Mouse (Mus musculus): Measurements from ENCODE around the gene Anp32e.
"Not testable (repeated sequence)": the region's sequence is repeated elsewhere in the genome, so short reads cannot be mapped to it uniquely, and the experiment has no call there.

Gene Anp32e

DNA sequence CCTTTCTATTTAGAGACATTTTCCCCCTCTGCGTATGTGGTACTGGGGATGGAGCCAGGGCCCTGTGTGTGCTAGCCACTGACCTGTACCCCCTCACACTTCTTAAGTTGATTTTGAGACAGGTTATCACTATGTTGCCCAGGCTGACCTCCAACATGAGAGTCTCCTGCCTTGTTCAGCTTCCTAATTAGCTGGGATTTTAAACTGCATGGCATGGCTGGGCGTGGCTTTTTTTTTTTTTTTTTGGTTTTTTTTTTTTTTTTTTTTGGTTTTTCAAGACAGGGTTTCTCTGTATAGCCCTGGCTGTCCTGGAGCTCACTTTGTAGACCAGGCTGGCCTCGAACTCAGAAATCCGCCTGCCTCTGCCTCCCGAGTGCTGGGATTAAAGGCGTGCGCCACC is 48.5 kb downstream of the Anp32e start:
- not testable (repeated sequence) for DNase-seq

DNA sequence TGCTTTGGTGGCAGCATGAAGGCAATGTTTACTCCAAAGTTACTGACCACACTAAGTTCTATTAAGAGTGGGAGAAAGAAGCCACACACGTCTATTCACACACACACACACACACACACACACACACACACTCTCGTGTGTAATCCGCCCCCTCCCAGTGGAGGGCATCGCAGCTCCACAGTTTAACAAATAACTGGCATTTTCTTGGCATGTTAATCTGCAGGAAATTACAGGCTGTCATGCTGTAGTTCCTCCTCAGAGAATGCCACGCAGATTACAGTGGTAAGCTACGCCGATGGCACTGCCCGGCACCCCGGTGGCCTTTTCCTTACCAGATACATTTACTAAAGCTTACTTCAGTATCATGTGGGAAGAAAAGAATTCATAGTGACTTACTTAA is 49.2 kb downstream of the Anp32e start:
- peak in 1 of 2 experiments; percentile 26 for DNase-seq

DNA sequence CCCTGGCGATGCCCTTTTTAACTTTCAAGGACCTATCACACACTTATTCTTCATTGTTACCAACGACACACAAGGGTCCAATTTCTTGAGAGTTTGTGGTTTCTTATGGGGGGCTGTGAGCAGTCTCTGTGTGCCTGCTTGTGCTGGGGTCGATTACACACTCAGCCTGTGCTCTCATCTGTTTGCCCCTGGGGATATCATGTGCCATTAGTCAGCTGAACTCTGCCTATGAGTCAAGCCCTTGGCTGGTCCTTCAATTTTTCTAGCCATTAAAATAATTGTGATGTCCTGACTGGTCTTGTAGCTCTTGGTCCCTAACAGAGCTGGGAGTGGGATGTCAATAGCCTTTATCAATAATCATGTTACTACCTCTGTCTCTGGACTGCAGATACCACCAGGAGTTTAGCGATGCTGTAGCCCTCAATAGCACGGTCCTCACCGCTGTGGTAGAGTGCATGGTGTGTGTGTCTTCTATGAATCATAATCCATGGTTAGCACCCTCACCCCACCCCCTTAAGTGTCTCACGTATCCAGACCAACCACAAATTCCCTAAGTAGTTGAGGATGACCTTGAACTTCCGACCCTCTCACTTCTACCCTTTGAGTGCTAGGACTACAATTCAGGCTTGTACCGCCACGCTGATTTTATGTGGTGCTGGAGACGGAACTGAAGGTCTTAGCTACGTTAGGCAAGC is 51.4 kb downstream of the Anp32e start:
- no peak for DNase-seq

DNA sequence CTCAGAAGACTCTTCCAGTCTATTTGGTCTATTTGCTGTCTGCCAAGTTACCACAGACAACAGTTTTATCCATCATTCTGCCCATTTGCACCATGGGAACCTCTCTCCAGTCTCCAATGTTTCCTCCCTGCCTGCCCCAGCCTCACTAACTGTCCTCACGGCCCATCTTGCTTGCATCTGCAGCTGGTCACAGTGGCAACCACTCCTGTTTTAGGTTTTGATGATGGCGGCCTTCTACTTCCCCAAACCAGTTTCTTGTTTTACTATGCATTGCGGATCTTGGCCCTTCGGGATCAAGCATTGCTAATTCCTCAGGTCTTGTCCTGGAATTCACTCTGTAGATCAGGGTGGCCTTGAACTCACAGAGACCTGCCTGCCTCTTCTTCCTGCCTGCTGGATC is 53.1 kb downstream of the Anp32e start:
- no peak for DNase-seq

DNA sequence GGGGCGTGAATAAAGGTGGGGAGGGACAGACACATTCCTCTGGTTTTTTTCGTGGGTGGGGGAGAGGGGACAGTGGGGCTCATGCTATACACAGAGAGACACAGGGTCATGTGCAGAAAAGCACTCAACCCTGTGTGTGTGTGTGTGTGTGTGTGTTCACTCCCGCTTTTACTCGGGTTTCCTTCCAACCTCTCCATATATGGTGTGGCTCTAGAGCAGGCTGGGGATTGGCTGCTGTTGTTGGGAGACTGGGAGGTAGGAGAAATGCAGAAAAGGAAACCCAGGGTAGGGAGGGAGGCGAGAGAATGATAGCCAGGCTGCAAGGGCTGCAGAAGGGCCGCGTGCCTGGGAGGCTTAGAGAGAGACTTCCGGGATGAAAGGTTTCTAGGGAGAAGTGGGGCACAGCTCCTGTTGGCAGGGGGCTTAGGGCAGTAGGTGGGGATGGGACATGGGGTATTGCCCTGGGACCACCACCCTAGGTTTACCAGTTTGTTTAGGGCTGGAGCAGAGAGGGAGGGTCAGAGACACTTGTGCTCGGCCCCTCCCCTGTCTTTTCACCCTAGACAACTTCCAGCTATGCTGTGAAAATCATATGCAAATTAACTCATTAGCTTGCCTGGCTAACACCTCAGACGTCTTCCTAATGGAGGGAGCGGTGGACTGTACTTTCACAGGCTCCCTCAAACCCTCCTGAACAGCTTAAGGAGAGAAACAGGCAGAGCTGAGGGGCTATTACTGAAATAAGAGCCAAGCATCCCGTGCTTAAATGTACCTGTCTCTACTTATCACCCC is 56.4 kb downstream of the Anp32e start:
- peak; percentile 57 to 78 for DNase-seq

DNA sequence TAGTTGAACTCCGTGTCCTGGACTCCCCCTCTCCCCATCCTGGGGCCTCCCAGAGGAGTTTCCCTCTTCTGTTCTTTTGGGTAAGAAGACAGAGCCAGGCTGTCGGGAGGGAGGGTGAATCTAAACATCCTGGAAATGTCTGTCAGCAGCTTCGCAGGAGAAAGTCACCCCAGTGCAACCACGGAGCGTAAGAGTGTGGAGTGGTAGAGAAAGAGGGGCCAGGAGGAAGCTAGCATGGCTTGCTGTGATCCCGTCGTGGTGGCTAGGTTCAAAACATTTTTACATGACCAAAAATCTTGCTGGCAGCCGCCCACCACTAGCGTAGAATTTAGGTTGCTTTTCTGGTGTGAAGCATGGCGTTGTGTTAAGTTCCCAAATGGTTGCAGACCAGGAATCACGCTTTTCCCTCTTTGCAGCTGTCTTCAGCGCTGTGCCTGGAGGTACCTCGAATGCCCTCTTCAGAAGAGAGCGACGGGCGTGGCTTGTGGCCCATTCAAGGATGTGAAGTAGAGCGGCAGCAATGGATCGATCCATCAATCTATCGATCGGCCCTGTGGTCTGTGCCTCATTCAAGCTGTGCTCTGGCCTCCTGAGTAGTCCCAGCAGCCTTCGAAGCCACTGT is 57.1 kb downstream of the Anp32e start:
- peak; percentile 25 to 55 for DNase-seq

DNA sequence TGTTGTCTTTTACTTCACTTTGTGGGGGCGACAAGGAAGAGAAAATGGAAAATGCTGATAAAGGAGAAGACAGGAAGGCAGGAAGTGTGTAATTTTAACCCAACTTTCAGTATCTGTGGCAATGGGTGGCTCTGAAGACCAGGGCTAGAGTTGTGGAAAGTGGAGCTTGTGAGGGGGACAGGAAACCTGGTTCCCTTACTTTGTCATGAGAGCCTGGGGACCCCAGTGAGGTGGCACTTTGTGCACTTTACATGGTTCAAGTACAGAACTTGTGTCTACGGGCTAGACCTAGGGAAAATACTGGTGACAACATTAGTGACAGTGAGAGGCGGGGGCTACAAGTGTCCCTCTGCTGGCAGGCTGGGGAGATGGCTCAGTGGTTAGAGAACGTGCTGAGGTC is 57.9 kb downstream of the Anp32e start:
- no peak for DNase-seq

DNA sequence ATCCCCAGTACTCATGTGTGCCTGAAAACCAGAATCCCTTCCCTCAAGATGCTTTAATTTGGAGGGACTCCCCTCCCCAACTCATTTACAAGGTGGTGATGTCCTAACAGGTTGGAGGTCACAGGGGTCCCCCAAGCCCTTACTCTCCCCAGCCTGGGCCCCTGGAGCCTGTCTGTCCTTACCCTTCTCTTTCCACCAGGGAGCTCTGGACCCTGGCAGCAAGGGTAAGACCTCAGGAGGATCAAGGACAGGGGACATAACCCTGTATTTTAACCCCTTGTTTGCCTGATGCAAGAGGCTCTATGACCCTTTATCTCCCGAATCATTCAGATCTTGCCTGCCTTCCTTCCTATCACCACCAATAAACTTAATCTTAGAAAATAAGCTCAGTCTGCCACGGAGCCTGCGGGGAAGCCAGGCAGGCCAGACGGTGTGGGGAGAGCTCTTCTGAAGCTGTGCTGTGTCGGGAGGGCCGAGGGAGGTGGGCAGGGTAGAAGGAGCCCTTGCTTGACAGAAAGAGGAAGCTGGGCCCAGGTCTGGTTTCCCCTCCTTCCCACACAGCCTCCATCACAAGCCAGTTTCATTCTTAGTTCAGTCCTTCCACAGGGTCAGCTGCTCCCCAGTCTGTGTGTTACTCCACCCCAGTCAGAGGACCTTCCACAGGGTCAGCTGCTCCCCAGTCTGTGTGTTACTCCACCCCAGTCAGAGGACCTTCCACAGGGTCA is 58.5 kb downstream of the Anp32e start:
- DNase-seq: peak in 1 of 2 experiments; percentile 48

DNA sequence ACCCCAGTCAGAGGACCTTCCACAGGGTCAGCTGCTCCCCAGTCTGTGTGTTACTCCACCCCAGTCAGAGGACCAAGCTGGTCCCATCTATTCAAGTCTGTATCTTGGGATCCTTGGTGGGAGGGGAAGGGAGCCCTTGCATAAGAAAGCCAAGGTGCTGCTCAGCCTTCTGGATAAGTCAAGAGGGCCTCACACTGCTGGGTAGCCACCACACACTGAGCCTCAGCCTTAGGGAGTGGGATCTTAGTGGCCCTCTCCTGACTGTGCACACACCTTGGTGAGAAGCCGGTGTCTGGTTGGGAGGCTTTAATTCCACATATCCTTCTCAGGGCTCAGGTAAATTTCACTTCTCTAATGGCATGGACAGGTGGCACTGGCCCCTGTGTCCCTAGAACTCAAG is 59.1 kb downstream of the Anp32e start:
- DNase-seq: no peak

DNA sequence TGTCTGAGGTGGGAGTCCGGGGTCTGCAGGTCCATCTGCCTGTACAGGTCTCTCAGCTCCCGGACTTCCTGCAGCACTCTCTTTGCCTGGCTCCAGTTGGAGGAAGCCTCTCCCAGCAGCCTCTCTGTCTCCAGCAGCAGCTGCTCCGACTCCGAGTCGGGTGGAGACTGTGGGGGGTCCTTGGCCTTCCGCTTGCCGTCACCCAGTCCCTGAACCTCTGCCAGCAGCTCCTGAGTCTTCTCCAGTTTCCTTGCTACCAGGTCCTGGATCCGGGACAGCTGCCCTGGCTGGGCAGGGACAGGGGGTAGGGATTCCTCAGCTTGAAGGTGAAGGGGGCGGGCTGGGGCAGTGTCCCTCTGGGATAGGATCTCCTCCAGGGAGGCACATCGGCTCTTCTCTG is 59.9 kb downstream of the Anp32e start:
- peak; percentile 79 to 83 for DNase-seq

DNA sequence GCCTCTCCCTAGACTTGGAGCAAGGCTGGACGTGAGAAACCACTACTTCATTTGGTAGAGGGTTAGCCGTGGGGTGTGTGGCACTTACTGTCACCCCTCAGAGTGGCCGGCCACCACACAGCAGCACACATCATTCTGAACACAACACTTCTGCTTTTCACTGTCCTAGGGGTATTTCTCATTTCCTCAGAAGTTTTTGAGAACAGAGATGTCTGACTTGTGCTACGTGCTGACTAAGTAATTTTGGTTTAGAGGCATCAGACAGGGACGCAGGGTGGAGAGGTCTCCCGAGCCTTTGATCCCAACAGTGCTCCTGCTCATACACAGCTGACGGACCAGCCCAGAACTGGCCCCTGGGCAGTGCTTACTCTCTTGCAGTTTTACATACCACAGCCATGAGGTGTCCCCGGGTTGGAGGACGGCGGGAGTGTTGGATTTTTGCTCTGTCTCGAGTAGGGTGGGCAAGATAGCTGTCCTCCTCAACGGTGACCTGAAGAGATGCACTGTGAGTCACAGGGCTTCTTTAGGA is 61.4 kb downstream of the Anp32e start:
- no peak for DNase-seq

DNA sequence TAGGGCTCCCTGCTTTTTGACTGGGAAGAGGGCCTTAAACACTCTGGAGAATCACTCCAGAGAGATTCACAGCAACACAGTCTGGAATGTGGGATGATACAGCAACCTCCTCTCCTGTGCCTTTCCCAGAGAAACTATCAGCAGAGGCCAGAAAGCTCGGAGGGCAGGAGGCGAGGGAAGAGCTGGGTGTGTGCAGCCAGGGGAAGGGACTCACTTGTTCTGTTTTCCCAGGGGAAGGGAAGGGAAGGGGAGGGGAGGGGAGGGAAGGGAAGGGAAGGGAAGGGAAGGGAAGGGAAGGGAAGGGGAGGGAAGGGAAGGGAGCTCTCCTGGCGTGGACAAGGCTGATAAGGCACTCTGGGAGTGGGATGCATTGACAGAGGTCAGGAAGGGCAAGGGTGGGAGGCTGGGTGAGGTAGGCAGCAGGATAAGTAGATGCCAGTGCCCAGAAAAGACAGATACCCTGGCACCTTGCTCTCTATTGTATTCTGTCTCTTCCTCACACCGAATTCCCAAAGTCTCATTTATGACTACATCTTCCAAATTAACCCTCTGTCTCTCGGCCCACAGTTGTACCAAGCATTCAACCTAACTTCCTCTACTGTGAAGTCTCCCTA is 64.1 kb downstream of the Anp32e start:
- peak; percentile 36 to 63 for DNase-seq

DNA sequence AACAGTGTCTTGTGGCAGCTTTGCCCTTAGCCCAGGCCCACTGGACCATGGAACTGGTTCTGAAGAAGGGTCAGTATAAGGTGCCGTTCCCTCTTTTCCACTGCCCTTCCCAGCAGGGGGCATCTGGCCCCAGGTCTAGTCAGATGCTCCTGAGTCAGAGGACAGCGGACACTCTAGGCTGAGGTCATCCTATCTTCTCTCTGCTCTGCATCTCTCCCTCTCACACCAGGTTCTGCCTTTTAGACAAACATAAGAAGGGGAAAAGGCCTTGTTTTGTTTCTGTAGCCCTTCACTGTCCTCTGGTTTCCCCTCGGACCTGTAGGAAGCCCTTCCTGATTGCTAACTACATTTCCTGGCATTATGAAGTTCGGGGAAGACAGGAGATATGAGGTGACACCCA is 64.8 kb downstream of the Anp32e start:
- DNase-seq: peak; percentile 41 to 80

DNA sequence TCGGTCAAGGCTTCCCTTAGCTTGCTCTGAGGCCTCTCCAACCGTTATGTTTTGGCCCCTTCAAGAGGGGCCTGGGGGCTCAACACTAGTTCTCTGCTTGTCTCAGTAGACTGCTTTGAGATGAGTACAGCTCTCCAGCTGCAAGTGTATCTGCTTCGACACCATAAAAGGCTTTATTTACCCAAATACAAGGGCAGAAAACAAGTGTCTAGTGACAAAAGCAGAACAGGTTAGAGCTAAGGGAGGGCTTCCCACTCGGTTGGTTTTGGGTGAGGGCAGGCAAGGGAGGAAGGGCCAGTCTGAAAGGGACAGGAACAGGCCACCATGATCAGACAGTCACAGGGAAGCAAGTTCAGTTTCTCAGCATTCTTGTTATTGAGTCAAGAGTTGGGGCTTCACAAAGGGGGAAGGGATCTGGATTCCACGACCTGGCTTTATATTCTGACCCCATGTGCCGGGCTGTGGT is 65.4 kb downstream of the Anp32e start:
- no peak for DNase-seq

DNA sequence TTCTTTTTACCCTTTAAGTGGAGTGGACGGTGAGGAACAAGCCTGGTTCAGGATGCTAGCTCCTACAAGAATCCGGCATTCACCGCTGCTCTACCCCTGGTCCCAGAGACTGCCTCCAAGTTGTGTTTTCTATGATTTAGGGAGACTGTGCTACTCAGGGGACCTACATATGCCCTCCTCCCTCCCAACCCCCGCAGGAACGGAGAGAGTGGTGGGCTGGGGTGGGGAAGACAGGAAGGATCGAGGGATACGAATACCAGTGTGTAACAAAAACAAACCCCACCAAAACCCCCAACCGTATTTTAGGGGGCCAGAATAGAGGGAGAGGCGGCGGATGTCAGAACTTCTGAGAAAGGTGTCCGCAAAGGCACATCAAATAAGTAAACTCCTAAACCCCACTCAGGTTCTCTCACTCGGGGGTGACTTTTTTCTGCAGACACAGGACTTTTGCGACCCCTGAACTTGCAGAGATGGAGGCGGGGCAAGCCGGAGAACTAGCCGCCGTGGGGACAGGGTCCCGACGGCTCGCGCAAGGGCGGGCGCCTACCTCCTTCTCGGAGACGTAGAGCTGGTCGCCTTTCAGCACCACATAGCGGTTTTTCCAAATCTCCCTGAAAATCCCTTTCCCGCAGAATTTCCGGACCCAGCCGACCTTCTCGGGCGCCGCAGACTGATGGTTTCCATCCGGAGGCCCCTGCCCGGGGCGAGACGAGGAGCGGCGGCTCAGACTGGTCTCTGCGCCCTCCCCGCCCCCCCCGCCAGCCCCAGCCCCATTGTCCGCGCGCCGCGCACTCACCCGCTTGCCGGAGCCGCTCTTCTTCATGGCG is 66.1 kb downstream of the Anp32e start:
- DNase-seq: peak; percentile 29 to 54

DNA sequence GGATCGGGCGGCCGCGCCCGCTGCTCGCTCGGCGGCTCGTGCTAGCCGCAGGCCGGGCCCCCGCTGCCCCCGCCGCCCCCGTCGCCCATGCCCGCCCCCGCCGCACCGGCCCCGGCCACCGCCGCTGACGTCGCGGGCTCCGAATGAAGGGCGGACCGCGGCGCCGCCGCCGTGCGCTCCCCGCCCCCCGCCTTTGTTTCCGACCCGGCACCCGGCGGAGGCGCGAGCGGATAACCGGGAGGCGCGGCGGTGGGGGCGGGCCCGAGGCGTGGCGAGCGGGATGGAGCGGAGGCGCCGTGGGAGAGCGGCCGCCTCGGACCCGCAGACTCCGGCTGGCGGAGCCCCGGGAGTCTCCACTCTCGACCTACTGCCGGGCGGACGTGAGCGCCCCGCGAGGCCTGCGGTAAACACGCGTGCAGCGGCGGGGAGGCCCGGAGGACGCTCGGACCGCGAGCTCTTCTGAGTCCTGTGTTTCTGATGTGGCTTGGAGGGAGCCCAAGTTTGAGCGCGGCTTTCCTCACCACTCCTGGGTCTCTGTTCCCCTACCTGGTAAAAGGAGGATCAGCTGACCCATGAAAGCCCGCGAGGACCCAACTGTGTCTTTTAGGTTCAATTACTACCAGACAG is 66.9 kb downstream of the Anp32e start, which contains the start of gene Plekho1:
Plekho1 (minus strand) TSS at position 200 of the 627 bp plus-strand sequence.
- peak; percentile 71 to 81 for DNase-seq

DNA sequence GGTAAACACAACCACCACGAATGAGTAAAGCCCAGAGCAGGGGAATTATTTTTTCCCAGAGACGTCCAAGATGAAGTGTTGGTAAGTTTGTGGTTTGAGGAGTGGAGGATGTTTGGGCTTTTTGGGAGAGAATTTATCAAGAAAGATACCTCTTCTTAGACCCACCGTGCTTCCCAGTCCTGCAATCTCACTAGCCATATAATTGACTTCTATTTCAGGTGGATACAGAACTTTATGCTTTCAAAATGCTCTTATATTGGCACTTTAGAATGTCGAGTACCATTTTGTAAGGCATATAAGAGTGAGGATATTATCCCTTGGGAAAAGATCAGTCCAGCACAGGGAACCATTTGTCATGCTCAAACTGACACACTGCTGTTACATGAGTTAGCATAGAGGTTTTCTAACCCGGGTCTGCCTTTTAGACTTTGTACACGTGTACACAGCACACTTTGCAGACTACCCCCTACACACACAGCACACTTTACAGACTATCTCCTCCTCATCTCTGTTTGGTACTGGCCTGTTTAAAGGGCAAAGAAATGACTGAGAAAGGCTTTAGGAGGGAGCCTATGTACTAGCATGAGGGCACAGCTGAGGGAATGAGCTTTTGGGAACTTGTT is 67.5 kb downstream of the Anp32e start:
- DNase-seq: no peak

Measured in kidney, postnatal 25 days (tissue).